Mouse (Mus musculus) embryonic fibroblast, embryonic 13.5 days (primary cell): Measurements from ENCODE around the gene Chac1.

Source experiments
- CTCF ChIP-seq: IDR thresholded peaks from 2 replicates; pipeline ENCODE4 v1.5.1; 2011; ENCODE audit warnings: mild to moderate bottlenecking, control low read depth, low read length, moderate library complexity, borderline replicate concordance; ENCODE audit not compliant: insufficient read depth
- POLR2A ChIP-seq: IDR thresholded peaks from 2 replicates; pipeline ENCODE4 v1.6.1; 2011; ENCODE audit warnings: low read depth, mild to moderate bottlenecking, control low read depth, low read length, moderate library complexity

DNA sequence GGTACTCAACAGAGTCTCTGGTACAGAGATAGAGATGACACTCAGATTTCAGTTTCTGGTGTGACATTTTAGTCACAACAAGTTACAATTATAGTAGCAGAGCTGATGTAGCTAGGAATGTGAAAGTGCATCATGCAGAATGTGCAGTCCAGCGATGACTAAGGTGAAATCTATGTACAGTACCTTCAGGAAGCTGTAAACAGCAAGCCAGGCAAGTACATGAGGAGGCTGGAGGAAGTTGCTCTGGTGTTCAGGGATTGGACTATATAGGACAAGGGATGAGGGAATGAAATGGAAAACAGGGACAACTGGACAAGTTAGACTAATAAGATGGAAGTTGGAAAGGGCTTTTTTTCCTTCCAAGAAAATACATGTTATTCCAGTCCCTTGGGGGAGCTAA lies 37.2 kb downstream of the Chac1 start:
- TF ChIP-seq CTCF (no peak), POLR2A (no peak)
